Mouse (Mus musculus) heart, postnatal 10 days (tissue): Measurements from ENCODE around the gene Rad52. TPM values are rescaled to one million over a fixed set of nuclear protein-coding genes. Genes with fewer than 3 reads are reported as not detected.
A peak's percentile ranks its signal among the peaks of the same experiment; 100 is the strongest.

Experiments
- DNase-seq, 2 experiments: peaks; one replicate each; pipeline ENCODE4 v3.0.0; 2021
- intact Hi-C: fragments of 180-260 bp; cut with DNase I; formaldehyde crosslinking; loops from one replicate; pipeline ENCODE4 v1.15.1; 2025
- total RNA-seq, 2 experiments: library from RNA; stranded (reverse); gene quantifications; 2 replicates each; pipeline ENCODE4 v1.2.3; 2021

Rad52 gene
- total RNA-seq, result 10 to 100 TPM; 13.3 to 14.8 TPM

DNA sequence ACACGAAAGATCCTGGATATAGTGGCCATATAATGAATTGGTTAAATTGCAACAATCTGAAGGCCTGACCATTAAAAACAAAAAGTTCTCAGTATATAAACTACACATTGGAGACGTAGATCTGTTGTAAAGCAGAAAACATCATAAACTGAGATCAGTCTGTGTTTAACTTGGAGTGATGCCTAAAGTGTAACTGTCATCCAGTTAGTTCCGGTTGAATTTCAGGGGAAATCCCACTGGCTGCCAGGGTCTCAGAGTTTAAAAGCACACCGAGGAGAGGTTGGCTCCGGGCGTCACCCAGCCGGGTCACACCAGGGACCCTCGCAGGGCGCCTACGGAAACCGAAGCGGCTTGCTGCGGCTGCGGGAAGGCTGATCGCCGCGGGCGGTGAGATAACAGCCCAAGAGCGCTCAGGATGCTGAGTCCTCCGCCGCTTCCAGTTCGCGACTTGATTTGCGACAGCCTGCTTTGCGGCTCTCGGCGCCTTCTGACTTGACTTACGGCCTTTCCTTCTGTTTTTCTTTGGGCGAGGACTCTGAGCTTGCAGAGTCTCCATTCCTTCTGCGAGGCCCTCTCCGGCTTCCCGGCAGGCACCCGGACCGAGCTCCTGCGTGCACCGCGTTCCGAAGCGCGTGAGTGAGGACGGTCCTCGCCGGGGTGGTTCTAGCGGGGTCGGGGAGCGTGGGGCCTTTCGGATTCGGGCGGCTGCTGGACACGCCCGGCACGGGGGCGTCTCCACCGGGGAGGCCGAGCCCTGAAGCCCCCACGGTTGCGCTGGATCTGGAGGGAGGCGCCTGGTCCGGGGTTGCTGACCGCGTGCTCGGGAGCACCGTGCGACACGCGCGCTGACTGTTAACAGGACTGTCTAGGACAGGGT is at the start of gene Rad52:
Gene Rad52, plus strand, starts transcription at position 495 of the 877 bp plus-strand sequence.
- intact Hi-C loops, result loop anchor here (2.0 to 5.0 kb wide), 2 partner anchors 54 to 110 kb away; partner anchors contain the start of gene Erc1
- peak; percentile 92 to 93 for DNase-seq

DNA sequence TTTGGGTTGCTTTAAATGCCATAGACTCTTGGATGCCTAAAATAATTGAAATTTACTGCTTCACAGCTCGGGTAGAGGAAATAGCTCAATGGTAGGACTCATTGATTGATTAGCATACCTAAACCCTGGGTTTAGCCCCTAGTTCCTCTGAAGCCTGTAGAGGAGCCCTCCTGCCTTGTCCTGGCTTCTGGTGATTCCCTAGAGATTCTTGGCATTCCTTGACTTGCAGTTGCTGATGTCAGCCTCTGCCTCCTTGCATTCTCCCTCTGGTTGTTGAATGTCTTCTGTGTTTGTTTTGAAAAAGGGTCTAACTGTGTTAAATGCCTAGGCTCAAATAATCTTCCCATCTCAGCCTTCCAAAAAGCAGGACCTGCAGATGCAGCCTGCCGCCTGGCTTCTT is 48.3 kb upstream of the Rad52 start:
- intact Hi-C loops, result no loop called here
- peak in 1 of 2 experiments; percentile 25 for DNase-seq

DNA sequence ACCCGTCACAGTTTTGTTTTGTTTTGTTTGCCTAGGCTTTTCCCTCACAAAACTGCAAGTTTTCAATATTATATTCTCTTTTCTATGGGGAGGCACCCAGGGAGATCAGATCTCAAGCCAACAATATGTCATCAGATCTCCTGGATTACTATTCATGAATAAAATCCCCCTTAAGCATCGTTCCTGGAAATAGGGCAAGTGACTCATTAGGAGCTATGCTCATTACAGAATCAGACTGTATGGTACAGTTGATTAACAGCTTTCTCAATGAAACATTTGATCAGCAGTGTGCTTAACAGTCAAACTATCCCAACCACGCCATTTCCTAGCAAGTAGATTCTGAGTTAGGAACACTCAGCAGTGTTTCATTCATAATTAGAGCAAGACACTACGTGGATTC is 47.0 kb upstream of the Rad52 start:
- no peak for DNase-seq
- intact Hi-C loops, result no loop called here

DNA sequence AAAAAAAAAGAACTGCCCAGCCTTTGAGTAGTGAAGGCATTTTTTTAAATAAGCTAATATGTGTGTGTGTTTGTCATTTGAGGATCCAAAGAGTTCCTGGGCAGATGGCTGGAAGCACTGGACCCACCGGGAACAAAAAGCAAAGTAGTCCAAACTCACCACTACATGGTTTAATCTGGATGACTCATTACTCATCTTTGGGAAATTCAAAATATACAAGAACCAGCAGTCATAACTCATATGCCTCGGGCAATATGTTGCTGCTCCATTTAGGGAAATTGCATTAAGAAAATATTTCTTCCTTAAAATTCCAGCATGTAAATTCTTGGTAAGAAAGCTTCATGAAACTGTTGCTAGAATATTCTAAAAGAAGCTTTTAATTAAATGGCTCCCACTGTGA is 42.3 kb upstream of the Rad52 start:
- no peak for DNase-seq
- intact Hi-C loops, result no loop called here

DNA sequence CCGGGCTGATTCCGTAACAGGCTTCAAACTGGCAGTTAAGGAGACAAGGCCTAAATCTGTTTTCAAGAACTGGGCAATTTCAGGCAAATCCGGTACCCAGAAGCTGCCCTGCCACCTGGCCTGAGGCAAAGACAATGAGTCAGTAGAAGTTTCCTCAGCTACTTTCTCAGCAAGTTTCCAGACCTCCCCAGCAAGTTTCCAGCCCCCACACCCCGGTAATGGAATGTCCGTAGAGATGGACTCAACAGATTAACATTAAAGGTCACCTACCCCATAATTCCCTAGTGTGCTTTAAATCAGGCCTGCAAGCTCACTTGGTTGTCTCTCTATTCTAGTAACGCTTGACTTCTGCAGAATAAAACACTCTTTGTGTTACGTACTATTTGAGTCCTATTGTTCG is 41.0 kb upstream of the Rad52 start:
- intact Hi-C loops, result no loop called here
- no peak for DNase-seq

DNA sequence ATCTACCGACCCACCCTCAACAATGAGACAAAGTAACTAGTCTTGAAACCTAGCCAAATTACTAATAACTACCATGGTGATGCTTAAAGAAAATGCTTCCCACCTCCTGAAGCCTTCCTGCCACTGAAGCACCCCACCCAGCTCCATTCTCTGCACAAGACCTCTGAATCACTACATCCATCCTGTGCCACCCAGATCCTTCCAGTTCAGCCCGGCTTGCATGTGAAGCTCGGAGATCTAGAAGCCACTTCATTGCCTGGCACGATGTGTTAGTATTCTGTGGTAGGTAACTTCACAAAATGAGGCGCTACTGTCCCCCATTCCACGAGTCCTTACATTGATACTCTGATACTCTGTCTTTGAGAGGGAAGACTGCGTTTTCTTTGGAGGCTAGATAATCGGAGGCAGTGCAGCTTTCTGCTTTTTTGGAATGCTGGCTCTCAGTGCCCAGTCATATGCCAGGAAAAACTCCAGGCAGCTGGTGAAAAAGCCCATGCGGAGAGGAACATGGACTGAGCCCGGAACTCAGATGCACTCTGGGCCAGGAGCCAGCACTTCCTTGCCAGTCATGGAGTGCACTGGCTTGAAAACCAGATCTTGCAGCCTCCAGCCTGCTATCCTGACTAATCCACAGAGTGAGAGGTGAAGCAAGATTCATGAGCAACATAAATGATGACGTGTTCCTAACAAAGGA is 38.0 kb upstream of the Rad52 start:
- peak; percentile 88 for DNase-seq
- intact Hi-C loops, result no loop called here

DNA sequence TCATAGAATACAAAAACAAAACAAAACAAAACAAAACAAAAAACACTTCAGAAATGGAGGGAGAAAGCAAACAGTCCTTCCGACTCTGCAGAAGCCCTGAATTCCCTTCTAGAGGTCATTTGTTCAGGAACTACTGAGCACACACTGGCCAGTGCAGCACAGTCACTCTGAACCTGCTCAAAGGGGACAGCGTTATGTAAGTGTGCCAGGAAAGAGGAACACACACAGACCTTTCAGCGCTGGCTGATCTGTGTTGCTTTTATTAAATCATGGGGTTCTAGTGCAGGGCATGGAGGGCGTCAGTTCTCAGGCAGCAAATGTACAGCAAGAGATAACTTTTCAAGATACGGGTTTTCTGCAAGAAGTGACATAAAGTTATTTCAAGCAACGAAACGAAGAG is 19.3 kb upstream of the Rad52 start:
- no peak for DNase-seq
- intact Hi-C loops, result no loop called here

DNA sequence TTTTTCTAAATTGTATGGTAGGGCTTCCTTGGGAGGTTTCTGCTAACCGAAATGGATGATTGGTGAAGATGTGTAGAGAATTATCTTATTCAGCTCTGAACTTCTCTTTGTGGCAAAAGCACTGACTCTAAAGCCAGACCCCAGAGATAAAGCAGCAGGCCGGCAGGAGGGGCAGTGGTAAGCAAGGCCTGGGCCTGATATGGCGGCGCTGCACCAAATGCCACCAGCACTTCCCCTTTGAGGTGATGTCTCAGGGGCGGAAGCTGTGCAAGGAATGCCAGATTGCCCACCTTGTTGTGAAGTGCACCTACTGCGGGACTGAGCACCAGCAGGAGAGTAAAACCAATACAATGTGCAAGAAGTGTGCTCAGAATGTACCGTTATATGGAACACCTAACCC is 9.8 kb upstream of the Rad52 start:
- intact Hi-C loops, result no loop called here

DNA sequence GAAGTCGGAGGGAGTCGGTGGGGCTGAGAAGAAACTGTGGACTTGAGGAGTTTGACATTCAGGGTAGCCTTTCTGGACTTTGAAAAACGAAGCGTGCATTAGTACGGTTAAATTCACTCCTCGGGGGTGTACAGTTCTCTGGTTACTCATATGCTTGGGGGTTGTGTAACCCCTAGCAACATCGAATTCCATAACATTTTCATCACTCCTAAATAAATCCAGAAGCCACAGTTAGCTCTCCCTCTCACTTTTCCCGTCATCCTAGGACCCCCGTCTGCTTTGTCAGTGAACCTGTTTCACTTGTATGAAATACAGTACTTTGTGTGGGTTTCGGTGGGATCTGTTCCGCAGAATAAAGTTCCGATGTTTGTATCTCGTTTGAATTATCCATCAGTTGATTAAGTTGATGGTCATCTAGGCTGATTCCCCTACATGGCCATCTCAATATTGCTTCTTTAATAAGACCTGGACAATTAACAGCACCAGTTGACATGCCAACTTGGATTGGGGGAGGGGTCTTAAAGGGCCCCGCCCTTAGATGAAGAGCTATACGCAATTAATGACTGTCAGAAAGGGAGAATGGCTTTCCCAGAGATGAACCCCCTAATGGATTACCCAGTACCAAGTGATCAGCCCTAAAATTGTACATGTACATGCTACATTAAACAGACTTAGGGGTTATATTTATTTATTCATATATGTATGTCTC is 737 bp downstream of the Rad52 start:
- intact Hi-C loops, result loop anchor here (2.0 to 5.0 kb wide), 2 partner anchors 54 to 111 kb away; partner anchors contain the start of gene Erc1
- no peak for DNase-seq

More for the DNA sequence above, 9.8 kb upstream of the Rad52 start:
- DNase-seq, result no peak

DNA sequence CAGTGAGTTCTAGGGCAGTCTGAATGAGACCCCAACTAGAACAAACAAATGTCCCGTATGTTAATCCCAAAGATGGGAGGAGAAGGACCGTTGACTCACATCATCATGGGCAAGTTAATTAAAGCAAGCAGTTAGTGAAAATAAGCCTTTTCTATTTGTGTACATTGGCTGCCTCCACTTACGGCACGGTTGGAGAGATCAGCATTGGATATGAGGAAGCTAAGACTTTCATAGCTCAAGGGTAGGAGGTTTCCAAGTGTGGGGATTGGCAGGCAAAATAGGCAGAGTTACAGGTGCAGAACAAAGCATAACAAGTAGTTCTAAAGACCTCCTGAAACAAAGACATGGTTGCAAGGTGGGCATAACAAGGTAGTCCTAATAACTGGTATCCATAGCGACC is 3.0 kb downstream of the Rad52 start:
- intact Hi-C loops, result no loop called here
- no peak for DNase-seq

DNA sequence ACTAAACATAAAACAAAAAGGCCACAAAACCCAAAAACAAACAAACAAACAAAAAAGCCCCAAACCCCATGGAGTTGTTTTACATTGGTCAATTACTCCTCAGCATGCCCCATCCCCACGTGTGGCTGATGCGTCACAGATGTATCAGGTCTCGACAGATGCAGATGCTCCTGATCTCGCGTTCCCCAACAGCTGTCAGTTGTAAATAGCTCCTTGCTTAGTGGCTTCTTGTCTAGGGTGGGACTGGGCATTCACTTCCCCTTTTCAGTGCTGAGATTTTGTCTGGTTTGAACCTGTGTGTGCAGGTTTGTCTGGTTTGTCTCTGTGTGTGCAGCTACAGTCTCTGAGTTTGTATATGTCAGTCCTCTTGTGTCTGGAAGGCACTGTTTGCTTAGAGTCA is 9.5 kb downstream of the Rad52 start:
- DNase-seq, result no peak
- intact Hi-C loops, result no loop called here

DNA sequence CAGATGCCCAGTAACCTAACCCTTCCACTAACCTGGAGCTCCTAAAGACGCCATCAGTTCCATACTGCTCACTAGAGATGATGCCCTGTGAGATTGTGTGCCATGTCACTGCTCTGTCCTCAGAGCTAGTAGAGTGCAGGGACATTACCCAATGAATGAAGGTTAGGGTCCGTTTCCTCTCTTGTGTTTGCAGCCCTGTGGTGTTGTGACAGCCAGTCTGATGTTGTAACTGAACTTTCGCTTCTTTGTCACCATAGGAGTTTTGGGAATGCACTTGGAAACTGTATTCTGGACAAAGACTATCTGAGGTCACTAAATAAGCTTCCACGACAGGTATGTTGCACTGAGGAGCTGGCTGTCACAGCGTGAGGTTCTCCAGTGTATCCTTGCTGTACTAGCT is 13.2 kb downstream of the Rad52 start:
- no peak for DNase-seq
- intact Hi-C loops, result no loop called here

DNA sequence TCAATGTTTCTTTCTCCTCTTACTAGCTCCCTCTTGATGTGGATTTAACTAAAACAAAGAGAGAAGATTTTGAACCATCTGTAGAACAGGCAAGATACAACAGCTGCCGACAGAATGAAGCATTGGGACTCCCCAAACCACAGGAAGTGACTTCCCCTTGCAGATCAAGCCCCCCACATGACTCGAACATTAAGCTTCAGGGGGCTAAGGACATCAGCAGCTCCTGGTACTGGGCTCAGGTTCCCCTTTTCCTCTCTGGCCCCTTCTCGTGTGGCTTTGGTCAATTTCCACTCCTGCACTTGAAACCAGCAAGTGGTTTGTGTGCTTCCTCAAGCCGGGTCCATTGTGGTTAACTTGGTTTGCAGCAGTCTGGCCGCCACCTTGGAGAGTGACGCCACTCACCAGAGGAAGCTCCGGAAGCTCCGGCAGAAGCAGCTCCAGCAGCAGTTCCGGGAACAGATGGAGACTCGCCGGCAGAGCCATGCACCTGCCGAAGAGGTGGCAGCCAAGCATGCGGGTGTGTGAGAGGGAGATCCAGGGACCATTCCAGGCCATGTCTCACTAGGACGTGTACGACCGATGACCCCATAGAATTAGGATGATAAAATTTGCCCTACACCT is 16.2 kb downstream of the Rad52 start:
- peak in 1 of 2 experiments; percentile 27 for DNase-seq
- intact Hi-C loops, result no loop called here

DNA sequence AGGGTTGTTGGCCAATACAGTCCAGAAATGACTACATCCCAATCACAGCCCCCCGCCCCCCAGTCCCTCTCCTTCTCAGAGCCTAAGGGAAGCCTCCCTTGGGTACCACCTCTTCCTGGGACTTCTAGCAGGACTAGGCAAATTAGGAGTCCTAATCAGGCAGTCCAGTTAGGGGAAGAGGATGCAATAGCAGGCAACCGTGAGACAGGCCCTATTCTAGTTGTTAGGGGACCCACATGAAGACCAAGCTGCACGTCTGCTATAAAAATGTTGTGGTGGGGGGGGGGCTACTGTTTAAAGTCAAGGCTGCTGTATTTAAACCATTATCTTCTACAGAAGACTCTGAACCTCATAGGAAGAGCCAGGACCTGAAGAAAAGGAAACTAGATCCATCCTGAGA is 19.6 kb downstream of the Rad52 start:
- intact Hi-C loops, result no loop called here
- DNase-seq, result no peak

DNA sequence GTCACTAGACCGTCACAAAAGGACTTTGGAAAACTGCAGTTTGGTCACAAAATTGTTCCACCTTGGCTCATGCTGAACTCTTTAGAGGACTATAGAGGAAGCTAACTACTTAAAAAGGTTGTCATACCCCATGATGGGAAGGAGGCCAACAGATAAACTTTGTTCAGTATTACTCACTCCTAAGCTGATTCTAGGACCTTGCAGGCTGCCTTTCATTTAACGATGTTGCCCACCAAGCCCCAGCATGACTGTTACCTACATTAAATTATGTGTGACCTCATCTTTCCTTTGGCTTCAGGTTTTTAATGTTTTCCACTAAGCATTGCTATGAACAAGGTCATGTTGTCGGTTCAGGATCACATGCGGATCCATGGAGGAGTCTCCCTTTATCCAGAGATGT is 20.0 kb downstream of the Rad52 start:
- intact Hi-C loops, result no loop called here
- no peak for DNase-seq

DNA sequence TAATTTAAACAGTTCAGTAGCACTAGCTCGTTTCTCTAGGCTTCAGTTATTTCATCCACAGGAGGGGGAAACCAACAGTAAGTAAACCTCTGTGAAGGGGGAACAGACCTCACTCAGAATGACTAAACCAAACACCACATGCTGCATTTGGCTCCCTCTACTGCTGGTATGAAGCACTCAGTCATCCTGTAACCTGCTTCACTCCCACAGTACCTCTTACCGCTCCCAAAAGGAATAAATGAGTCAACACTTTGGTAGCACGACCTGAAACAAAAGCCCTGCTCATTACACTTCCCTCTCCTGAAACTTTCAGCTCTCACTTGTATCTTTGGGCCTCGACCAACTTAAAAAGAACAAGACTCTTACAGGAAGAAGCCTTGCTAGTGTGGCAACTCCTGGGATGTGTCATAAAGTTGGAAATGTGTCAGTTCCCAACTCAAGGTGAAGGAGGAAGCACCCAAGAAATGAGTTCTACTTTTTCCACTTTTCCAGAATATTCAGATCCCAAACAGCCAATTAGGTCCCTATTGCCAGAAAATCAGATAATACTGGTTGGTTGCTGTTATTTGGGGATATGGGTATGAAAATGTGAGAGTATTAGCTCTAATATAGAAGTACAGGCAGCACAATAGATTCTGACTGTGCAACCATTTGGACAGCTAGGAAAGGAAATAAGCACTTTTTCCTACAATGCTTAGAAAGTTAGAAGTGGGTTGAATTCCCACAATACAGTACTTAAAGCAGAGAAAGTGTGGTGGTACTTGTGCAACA is 21.9 kb downstream of the Rad52 start:
- DNase-seq, result peak; percentile 41 to 44
- intact Hi-C loops, result loop anchor here (1.0 to 2.0 kb wide), 2 partner anchors 132 to 434 kb away; no protein-coding TSS in a partner anchor
